Mouse (Mus musculus): ENCODE data around the gene Ccdc57.

GRCm38 (mm10) chr11:120792652-120793051, 140.0 kb downstream of the Ccdc57 start:
- TF ChIP-seq CTCF (IDR thresholded peaks at IDR 0.05; ENCODE audit: low read depth, low read length) (no peak), GATA1 (IDR thresholded peaks at IDR 0.05; ENCODE audit: borderline replicate concordance, low read length) (no peak), TAL1 (conservative IDR thresholded peaks at IDR 0.05; ENCODE audit: low read depth, low read length) (no peak)
